Mouse (Mus musculus) small intestine, adult 2 months (tissue): ENCODE data around the gene Gns. TPM values are rescaled to one million over a fixed set of nuclear protein-coding genes. Genes with fewer than 3 reads are reported as not detected.

Source experiments
- H3K27ac ChIP-seq: fragments of 200-500 bp; 2 replicates; pipeline ENCODE4 v1.5.1; 2012; ENCODE audit warnings: low read depth, low read length, control low read depth, inconsistent platforms; ENCODE audit not compliant: insufficient read depth
- H3K27me3 ChIP-seq: fragments of 200-500 bp; 2 replicates; pipeline ENCODE4 v1.6.1; 2012; ENCODE audit warnings: mild to moderate bottlenecking, moderate library complexity, low read length, inconsistent platforms; ENCODE audit not compliant: control insufficient read depth, insufficient read depth
- H3K36me3 ChIP-seq: fragments of 200-500 bp; 2 replicates; pipeline ENCODE4 v1.6.1; 2012; ENCODE audit warnings: mild to moderate bottlenecking, low read length, control low read depth, inconsistent platforms; ENCODE audit not compliant: control insufficient read depth, insufficient read depth
- H3K4me1 ChIP-seq: fragments of 200-500 bp; 2 replicates; pipeline ENCODE4 v1.6.1; 2012; ENCODE audit warnings: low read length, inconsistent platforms, mixed read lengths; ENCODE audit not compliant: control insufficient read depth, insufficient read depth, insufficient read length
- H3K4me3 ChIP-seq: fragments of 200-500 bp; 2 replicates; pipeline ENCODE4 v1.5.1; 2012; ENCODE audit warnings: low read depth, mild to moderate bottlenecking, control low read depth, inconsistent platforms, low read length, moderate library complexity
- CTCF ChIP-seq: fragments of 200-500 bp; IDR thresholded peaks from 2 replicates; pipeline ENCODE4 v1.5.1; 2012; ENCODE audit warnings: low read depth, mild to moderate bottlenecking, control low read depth, inconsistent platforms, low read length, moderate library complexity, mixed read lengths; ENCODE audit not compliant: insufficient replicate concordance, insufficient read length; ENCODE audit errors: extremely low read depth
- POLR2A ChIP-seq: fragments of 200-500 bp; IDR thresholded peaks from 2 replicates; pipeline ENCODE4 v1.6.1; 2012; ENCODE audit warnings: low read depth, mild to moderate bottlenecking, control low read depth, inconsistent platforms, low read length, moderate library complexity
- WGBS: fragments of 180-500 bp; shearing (Covaris S2); methylation state at CpG from one replicate; pipeline ENCODE4 v1.1.7; 2018; 5-methylcytosine and 5-hydroxymethylcytosine counted together
- polyA plus RNA-seq: library from polyadenylated mRNA; depleted of rRNA; stranded (reverse); fragments of >200 nt; gene quantifications from 2 replicates; pipeline ENCODE4 v1.2.3, GENCODE M21; 2012

The Gns gene
- polyA plus RNA-seq, 1 experiment, result 149 TPM

- H3K27me3 ChIP-seq, result no peaks in the 10 kb centered on the region
- no peak for TF ChIP-seq CTCF
- TF ChIP-seq POLR2A, result no peak
- H3K36me3 ChIP-seq, result peaks cover 58% of the 10 kb centered on the region
- H3K27ac ChIP-seq, result peak overlapping the region; percentile 98
- peaks cover 14% of the 10 kb centered on the region for H3K4me1 ChIP-seq
- WGBS, result 80% methylated on average over 24 of the region's 24 CpGs
- H3K4me3 ChIP-seq, result no peak overlapping the region
These were observed 11.0 kb downstream of the Gns start for GRCm38 (mm10) chr10:121375649-121376493.

GRCm38 (mm10) chr10:121376530-121377271, 11.8 kb downstream of the Gns start:
- peak; percentile 60 for TF ChIP-seq POLR2A
- TF ChIP-seq CTCF, result no peak
- H3K4me1 ChIP-seq, result peaks cover 14% of the 10 kb centered on the region
- 47% methylated on average over 24 of the region's 24 CpGs for WGBS
- H3K27ac ChIP-seq, result peak overlapping the region; percentile 98
- no peaks in the 10 kb centered on the region for H3K27me3 ChIP-seq
- peaks cover 65% of the 10 kb centered on the region for H3K36me3 ChIP-seq
- no peak overlapping the region for H3K4me3 ChIP-seq

DNA sequence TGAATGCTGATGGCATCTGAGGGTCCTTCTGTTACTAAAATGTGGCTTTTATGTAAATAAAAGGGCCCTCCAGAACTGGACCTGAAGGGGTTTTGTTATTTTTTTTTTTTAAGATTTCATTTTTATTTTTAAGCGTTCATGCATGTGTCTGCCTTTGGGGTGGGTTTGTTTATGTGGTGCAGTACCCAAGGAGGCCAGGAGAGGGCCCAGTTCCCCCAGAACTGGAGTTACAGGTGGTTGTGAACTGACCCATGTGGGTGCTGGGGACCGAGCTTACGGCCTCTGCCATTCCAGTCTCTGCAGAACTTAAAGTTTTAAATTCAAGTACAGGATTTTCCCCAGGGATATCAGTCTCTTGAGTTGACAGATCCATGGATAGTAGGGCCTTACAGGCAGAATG, 14.5 kb downstream of the Gns start:
- 98% methylated on average over 3 of the region's 3 CpGs for WGBS
- no peaks in the 10 kb centered on the region for H3K27me3 ChIP-seq
- H3K27ac ChIP-seq, result no peak overlapping the region
- TF ChIP-seq POLR2A (no peak), CTCF (peak; percentile 45; the same call in 1 of the 2 replicates)
- peaks cover 76% of the 10 kb centered on the region for H3K36me3 ChIP-seq
- no peak overlapping the region for H3K4me3 ChIP-seq
- H3K4me1 ChIP-seq, result peaks cover 20% of the 10 kb centered on the region

DNA sequence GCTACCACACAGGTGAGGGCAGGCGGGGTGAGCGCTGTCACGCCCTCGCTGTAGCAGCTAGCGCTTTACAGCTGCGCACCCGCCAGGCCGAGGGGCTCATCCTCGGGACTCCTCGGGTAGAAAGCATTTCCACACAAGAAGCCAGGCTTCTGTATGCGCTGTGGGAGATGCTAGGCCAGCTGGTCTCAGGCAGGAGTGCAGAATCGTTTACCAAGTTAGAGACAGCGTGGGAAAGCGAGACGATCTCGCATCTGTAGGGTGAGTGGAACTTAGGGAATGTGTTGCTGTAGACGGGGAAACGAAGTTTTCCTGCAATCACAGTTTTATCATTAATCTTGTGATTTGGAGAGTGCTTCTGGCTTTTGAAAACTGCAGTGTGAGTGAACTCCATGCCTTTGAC, 16.4 kb downstream of the Gns start:
- peaks cover 26% of the 10 kb centered on the region for H3K4me1 ChIP-seq
- H3K27me3 ChIP-seq, result no peaks in the 10 kb centered on the region
- no peak overlapping the region for H3K27ac ChIP-seq
- TF ChIP-seq CTCF, result no peak
- no peak for TF ChIP-seq POLR2A
- H3K4me3 ChIP-seq, result no peak overlapping the region
- WGBS, result 89% methylated on average over 18 of the region's 18 CpGs
- H3K36me3 ChIP-seq, result peaks cover 66% of the 10 kb centered on the region

DNA sequence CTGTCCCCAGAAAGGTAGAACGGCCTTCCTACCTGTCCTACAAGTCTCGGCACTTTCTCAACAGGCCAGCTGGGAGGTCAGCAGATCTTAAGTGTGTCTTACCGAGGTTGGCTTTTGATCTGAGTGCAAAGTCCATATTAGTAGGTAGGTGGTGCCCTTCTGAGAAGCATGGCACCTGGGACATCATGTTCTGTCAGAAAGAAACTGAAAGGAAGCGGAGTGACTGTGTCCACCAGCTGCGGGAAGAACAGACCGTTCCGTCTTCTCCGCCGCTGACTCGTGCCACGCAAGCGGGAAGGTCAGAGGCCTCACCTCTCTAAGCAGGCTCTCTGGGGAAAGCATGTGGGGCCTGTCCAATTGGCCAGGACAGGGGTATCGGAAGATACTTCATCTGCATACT, 19.8 kb downstream of the Gns start:
- H3K4me1 ChIP-seq, result peaks cover 22% of the 10 kb centered on the region
- peak overlapping the region; percentile 99 for H3K27ac ChIP-seq
- 24% methylated on average over 13 of the region's 13 CpGs for WGBS
- H3K4me3 ChIP-seq, result peak overlapping the region; percentile 12; the same call in 1 of the 2 replicates
- TF ChIP-seq POLR2A (peak; percentile 19; the same call in 1 of the 2 replicates), CTCF (no peak)
- H3K27me3 ChIP-seq, result no peaks in the 10 kb centered on the region
- peaks cover 65% of the 10 kb centered on the region for H3K36me3 ChIP-seq

- Histone ChIP-seq H3K27me3 (no peaks in the 10 kb centered on the region), H3K4me3 (no peak overlapping the region), H3K4me1 (peaks cover 22% of the 10 kb centered on the region), H3K36me3 (peaks cover 68% of the 10 kb centered on the region), H3K27ac (peak overlapping the region; percentile 99)
- 71% methylated on average over 6 of the region's 6 CpGs for WGBS
- TF ChIP-seq POLR2A, result no peak; the same call in 1 of the 2 replicates
- TF ChIP-seq CTCF, result no peak
These were observed 20.8 kb downstream of the Gns start for GRCm38 (mm10) chr10:121385695-121386094.

GRCm38 (mm10) chr10:121386347-121386746, 21.5 kb downstream of the Gns start:
- H3K27me3 ChIP-seq, result no peaks in the 10 kb centered on the region
- whole genome bisulfite sequencing, result 57% methylated on average over 9 of the region's 9 CpGs
- TF ChIP-seq POLR2A, result no peak
- no peak for TF ChIP-seq CTCF
- H3K4me3 ChIP-seq, result no peak overlapping the region
- H3K27ac ChIP-seq, result peak overlapping the region; percentile 99
- H3K36me3 ChIP-seq, result peaks cover 68% of the 10 kb centered on the region
- peaks cover 22% of the 10 kb centered on the region for H3K4me1 ChIP-seq
